Mouse (Mus musculus): ENCODE results near the gene AC109138.7.
"Not testable (repeated sequence)": the region's sequence is repeated elsewhere in the genome, so short reads cannot be mapped to it uniquely, and the experiment has no call there.

Gene AC109138.7

GRCm38 (mm10) chr19:4240247-4240668, 26.1 kb downstream of the AC109138.7 start:
- in situ Hi-C loops (cut with MboI; ENCODE audit: unreplicated experiment in 2 of 2): loop anchor here in 1 of 2 experiments (5.0 kb wide), 1 partner anchor 33 kb away; no protein-coding TSS in a partner anchor

- in situ Hi-C loops (cut with MboI; ENCODE audit: unreplicated experiment in 2 of 2): loop anchor here in 1 of 2 experiments (5.0 kb wide), 1 partner anchor 35 kb away; no protein-coding TSS in a partner anchor
These were observed 28.3 kb downstream of the AC109138.7 start for GRCm38 (mm10) chr19:4242416-4242815.

GRCm38 (mm10) chr19:4244775-4245174, 30.6 kb downstream of the AC109138.7 start:
- in situ Hi-C loops (cut with MboI; ENCODE audit: unreplicated experiment in 2 of 2): loop anchor here in 1 of 2 experiments (5.0 kb wide), 1 partner anchor 37 kb away; no protein-coding TSS in a partner anchor

GRCm38 (mm10) chr19:4247010-4247409, 32.9 kb downstream of the AC109138.7 start:
- in situ Hi-C loops (cut with MboI; ENCODE audit: unreplicated experiment in 2 of 2): no loop called here

GRCm38 (mm10) chr19:4248683-4249082, 34.5 kb downstream of the AC109138.7 start:
- in situ Hi-C loops (cut with MboI; ENCODE audit: unreplicated experiment in 2 of 2): not testable (repeated sequence)

GRCm38 (mm10) chr19:4254230-4254629, 40.1 kb downstream of the AC109138.7 start:
- in situ Hi-C loops (cut with MboI; ENCODE audit: unreplicated experiment in 2 of 2): no loop called here

GRCm38 (mm10) chr19:4255583-4256162, 41.5 kb downstream of the AC109138.7 start:
- in situ Hi-C loops (cut with MboI; ENCODE audit: unreplicated experiment in 2 of 2): loop anchor here in 1 of 2 experiments (5.0 kb wide), 3 partner anchors 48 to 162 kb away; no protein-coding TSS in a partner anchor

- in situ Hi-C loops (cut with MboI; ENCODE audit: unreplicated experiment in 2 of 2): loop anchor here in 1 of 2 experiments (5.0 kb wide), 3 partner anchors 50 to 160 kb away; no protein-coding TSS in a partner anchor
These were observed 43.2 kb downstream of the AC109138.7 start for GRCm38 (mm10) chr19:4257216-4257896.

GRCm38 (mm10) chr19:4257897-4258252, 43.7 kb downstream of the AC109138.7 start:
- in situ Hi-C loops (cut with MboI; ENCODE audit: unreplicated experiment in 2 of 2): loop anchor here in 1 of 2 experiments (5.0 kb wide), 3 partner anchors 51 to 159 kb away; no protein-coding TSS in a partner anchor

- in situ Hi-C loops (cut with MboI; ENCODE audit: unreplicated experiment in 2 of 2): loop anchor here in 1 of 2 experiments (10.0 kb wide), 1 partner anchor 154 kb away; no protein-coding TSS in a partner anchor
These were observed 47.0 kb downstream of the AC109138.7 start for GRCm38 (mm10) chr19:4261038-4261698.

GRCm38 (mm10) chr19:4262756-4263155, 48.6 kb downstream of the AC109138.7 start:
- in situ Hi-C loops (cut with MboI; ENCODE audit: unreplicated experiment in 2 of 2): loop anchor here in 1 of 2 experiments (10.0 kb wide), 1 partner anchor 152 kb away; no protein-coding TSS in a partner anchor

- in situ Hi-C loops (cut with MboI; ENCODE audit: unreplicated experiment in 2 of 2): loop anchor here in 1 of 2 experiments (10.0 kb wide), 1 partner anchor 151 kb away; no protein-coding TSS in a partner anchor
These were observed 49.5 kb downstream of the AC109138.7 start for GRCm38 (mm10) chr19:4263702-4264101.

GRCm38 (mm10) chr19:4264171-4264780, 50.1 kb downstream of the AC109138.7 start:
- in situ Hi-C loops (cut with MboI; ENCODE audit: unreplicated experiment in 2 of 2): loop anchor here in 1 of 2 experiments (10.0 kb wide), 1 partner anchor 151 kb away; no protein-coding TSS in a partner anchor

GRCm38 (mm10) chr19:4265956-4266355, 51.8 kb downstream of the AC109138.7 start:
- in situ Hi-C loops (cut with MboI; ENCODE audit: unreplicated experiment in 2 of 2): loop anchor here in 1 of 2 experiments (5.0 to 10.0 kb wide), 2 partner anchors 46 to 149 kb away; no protein-coding TSS in a partner anchor

GRCm38 (mm10) chr19:4268566-4269361, 54.6 kb downstream of the AC109138.7 start, which contains the start of gene Ssh3:
Gene Ssh3, minus strand, starts transcription at chr19:4269180.
- in situ Hi-C loops (cut with MboI; ENCODE audit: unreplicated experiment in 2 of 2): loop anchor here in 1 of 2 experiments (5.0 to 10.0 kb wide), 2 partner anchors 44 to 146 kb away; no protein-coding TSS in a partner anchor

GRCm38 (mm10) chr19:4270187-4270586, 56.0 kb downstream of the AC109138.7 start:
- in situ Hi-C loops (cut with MboI; ENCODE audit: unreplicated experiment in 2 of 2): no loop called here

GRCm38 (mm10) chr19:4270972-4271371, 56.8 kb downstream of the AC109138.7 start:
- in situ Hi-C loops (cut with MboI; ENCODE audit: unreplicated experiment in 2 of 2): no loop called here

GRCm38 (mm10) chr19:4279487-4279886, 65.3 kb downstream of the AC109138.7 start:
- in situ Hi-C loops (cut with MboI; ENCODE audit: unreplicated experiment in 2 of 2): no loop called here

- in situ Hi-C loops (cut with MboI; ENCODE audit: unreplicated experiment in 2 of 2): no loop called here
These were observed 66.3 kb downstream of the AC109138.7 start for GRCm38 (mm10) chr19:4280425-4280824.

Measured in v-Abl transformed pro-B cells (cell line).